Mouse (Mus musculus) ES-Bruce4 (cell line): ENCODE data around the gene Klhl22. TPM values are rescaled to one million over a fixed set of nuclear protein-coding genes. Genes with fewer than 3 reads are reported as not detected.

Experiments
- H3K27ac ChIP-seq: 2 replicates; pipeline ENCODE4 v1.5.1; 2012; ENCODE audit warnings: low read length, inconsistent platforms; ENCODE audit not compliant: insufficient read depth
- H3K27me3 ChIP-seq: 2 replicates; pipeline ENCODE4 v1.6.1; 2012; ENCODE audit warnings: mild to moderate bottlenecking, low read length, inconsistent platforms; ENCODE audit not compliant: control insufficient read depth, poor library complexity, insufficient read depth, severe bottlenecking
- H3K36me3 ChIP-seq: 2 replicates; pipeline ENCODE4 v1.6.1; 2012; ENCODE audit warnings: inconsistent platforms, mild to moderate bottlenecking, low read length, moderate library complexity; ENCODE audit not compliant: control insufficient read depth, poor library complexity, insufficient read depth, severe bottlenecking
- H3K4me1 ChIP-seq: one replicate; pipeline ENCODE4 v1.8.1; 2011; ENCODE audit warnings: low read length; ENCODE audit not compliant: control insufficient read depth, insufficient read depth
- H3K4me3 ChIP-seq: 2 replicates; pipeline ENCODE4 v1.5.1; 2011; ENCODE audit warnings: low read depth, mild to moderate bottlenecking, low read length
- H3K9ac ChIP-seq: 2 replicates; pipeline ENCODE4 v1.6.1; 2012; ENCODE audit warnings: low read depth, mild to moderate bottlenecking, inconsistent platforms; ENCODE audit not compliant: poor library complexity, severe bottlenecking
- H3K9me3 ChIP-seq: replicated peaks from 2 replicates; pipeline ENCODE4 v1.6.1; 2012; ENCODE audit warnings: mild to moderate bottlenecking, low read length, inconsistent platforms; ENCODE audit not compliant: control insufficient read depth, poor library complexity, insufficient read depth, severe bottlenecking
- CTCF ChIP-seq: IDR thresholded peaks from one replicate; pipeline ENCODE4 v1.8.1; 2011; ENCODE audit warnings: low read depth, low read length
- EP300 ChIP-seq: IDR thresholded peaks from 2 replicates; pipeline ENCODE4 v1.6.1; 2011; ENCODE audit warnings: low read depth, low read length; ENCODE audit not compliant: insufficient read depth
- POLR2A ChIP-seq: IDR thresholded peaks from one replicate; pipeline ENCODE4 v1.8.1; 2011; ENCODE audit warnings: low read length; ENCODE audit not compliant: insufficient read depth
- polyA plus RNA-seq: library from polyadenylated mRNA; stranded (reverse); fragments of >200 nt; gene quantifications from 2 replicates; pipeline ENCODE4 v1.2.4, GENCODE M21; 2011; ENCODE audit warnings: low read depth; ENCODE audit not compliant: missing spikeins, insufficient read depth, insufficient read length

Klhl22 gene
- polyA plus RNA-seq, 1 experiment = 40.2 TPM

GRCm38 (mm10) chr16:17809125-17809524 is 49.7 kb downstream of the Klhl22 start:
- H3K4me3 ChIP-seq = no peak overlapping the region
- H3K36me3 ChIP-seq = no peaks in the 10 kb centered on the region
- H3K4me1 ChIP-seq = peaks cover 3% of the 10 kb centered on the region
- peaks cover 4% of the 10 kb centered on the region for H3K27me3 ChIP-seq
- no peak overlapping the region for H3K9ac ChIP-seq
- no peak overlapping the region for H3K27ac ChIP-seq
- no peaks in the 10 kb centered on the region for H3K9me3 ChIP-seq
- TF ChIP-seq CTCF = no peak
- TF ChIP-seq POLR2A = no peak
- no peak for TF ChIP-seq EP300

- Histone ChIP-seq H3K9ac (no peak overlapping the region), H3K4me1 (peaks cover 3% of the 10 kb centered on the region), H3K27ac (no peak overlapping the region), H3K36me3 (no peaks in the 10 kb centered on the region), H3K9me3 (no peaks in the 10 kb centered on the region), H3K4me3 (no peak overlapping the region), H3K27me3 (peaks cover 6% of the 10 kb centered on the region)
- TF ChIP-seq CTCF = no peak
- no peak for TF ChIP-seq POLR2A
- TF ChIP-seq EP300 = no peak
Measured at GRCm38 (mm10) chr16:17809711-17810110, 50.3 kb downstream of the Klhl22 start.

- Histone ChIP-seq H3K9me3 (no peaks in the 10 kb centered on the region), H3K9ac (no peak overlapping the region), H3K4me3 (no peak overlapping the region), H3K27ac (no peak overlapping the region), H3K36me3 (no peaks in the 10 kb centered on the region), H3K4me1 (no peaks in the 10 kb centered on the region), H3K27me3 (peaks cover 2% of the 10 kb centered on the region; the same call in 1 of the 2 replicates)
- TF ChIP-seq CTCF (no peak), EP300 (no peak), POLR2A (no peak)
Measured at GRCm38 (mm10) chr16:17812120-17812519, 52.7 kb downstream of the Klhl22 start.

GRCm38 (mm10) chr16:17813173-17813572 is 53.8 kb downstream of the Klhl22 start:
- TF ChIP-seq CTCF (no peak), EP300 (no peak), POLR2A (no peak)
- Histone ChIP-seq H3K4me3 (no peak overlapping the region), H3K9ac (no peak overlapping the region), H3K27ac (no peak overlapping the region), H3K9me3 (no peaks in the 10 kb centered on the region), H3K36me3 (no peaks in the 10 kb centered on the region), H3K27me3 (peaks cover 2% of the 10 kb centered on the region; the same call in 1 of the 2 replicates), H3K4me1 (no peaks in the 10 kb centered on the region)

- Histone ChIP-seq H3K36me3 (no peaks in the 10 kb centered on the region), H3K4me3 (peak overlapping the region; percentile 46), H3K9ac (0 out of 2 replicates have a peak overlapping the region, but pooled peaks have one; percentile 2), H3K4me1 (no peaks in the 10 kb centered on the region), H3K27me3 (peaks cover 2% of the 10 kb centered on the region; the same call in 1 of the 2 replicates), H3K9me3 (no peaks in the 10 kb centered on the region), H3K27ac (no peak overlapping the region)
- TF ChIP-seq POLR2A = no peak
- peak; percentile 87 for TF ChIP-seq CTCF
- no peak for TF ChIP-seq EP300
Measured at GRCm38 (mm10) chr16:17815411-17816402, 56.3 kb downstream of the Klhl22 start.

GRCm38 (mm10) chr16:17816528-17816927 is 57.1 kb downstream of the Klhl22 start:
- Histone ChIP-seq H3K27me3 (peaks cover 2% of the 10 kb centered on the region; the same call in 1 of the 2 replicates), H3K9me3 (no peaks in the 10 kb centered on the region), H3K27ac (no peak overlapping the region), H3K4me1 (no peaks in the 10 kb centered on the region), H3K36me3 (no peaks in the 10 kb centered on the region), H3K4me3 (no peak overlapping the region), H3K9ac (no peak overlapping the region)
- no peak for TF ChIP-seq POLR2A
- TF ChIP-seq CTCF = no peak
- no peak for TF ChIP-seq EP300
